Mouse (Mus musculus) MN1 (cell line): ENCODE measurements around the gene Tbl2.

Experiments
- DNase-seq: peaks from one replicate; pipeline ENCODE4 v3.0.0-alpha.2; 2016; ENCODE audit warnings: low spot score

Tbl2 gene

DNA sequence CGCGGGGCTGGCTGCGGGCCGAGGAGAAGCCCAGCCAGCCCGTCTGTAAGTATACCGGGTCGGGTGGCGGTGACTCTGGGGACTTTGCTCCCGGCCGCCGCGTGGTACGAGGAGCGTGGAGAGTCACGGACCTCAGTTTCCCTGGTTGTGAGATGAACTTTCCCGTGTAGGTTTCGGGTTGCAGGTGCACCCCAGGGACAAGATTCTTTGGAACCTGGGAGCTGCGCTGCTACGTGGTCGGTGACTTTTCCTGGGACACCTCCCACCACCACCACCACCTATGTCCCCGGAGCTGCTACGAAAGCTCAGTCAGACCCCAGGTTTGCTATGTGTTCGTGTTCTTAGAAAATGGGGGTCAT is 342 bp downstream of the Tbl2 start:
- DNase-seq: no peak

DNA sequence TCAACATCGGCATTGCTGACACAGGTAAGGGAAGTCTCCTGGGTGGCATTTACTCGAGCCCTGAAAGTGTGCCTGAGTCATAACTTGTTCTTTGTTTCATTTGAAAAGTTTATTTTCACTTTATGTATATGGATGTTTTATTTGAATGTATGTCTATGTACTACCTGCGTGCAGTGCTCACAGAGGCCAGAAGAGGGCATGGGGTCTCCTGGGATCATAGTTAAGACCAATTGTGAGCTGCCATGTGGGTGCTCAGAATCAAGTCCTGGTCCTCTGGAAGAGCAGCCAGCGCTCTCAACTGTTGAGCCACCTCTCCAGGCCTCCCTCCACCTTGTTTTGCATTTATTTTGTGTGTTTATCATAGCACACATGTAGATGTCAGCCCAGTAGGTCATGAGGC is 7.0 kb downstream of the Tbl2 start:
- no peak for DNase-seq

DNA sequence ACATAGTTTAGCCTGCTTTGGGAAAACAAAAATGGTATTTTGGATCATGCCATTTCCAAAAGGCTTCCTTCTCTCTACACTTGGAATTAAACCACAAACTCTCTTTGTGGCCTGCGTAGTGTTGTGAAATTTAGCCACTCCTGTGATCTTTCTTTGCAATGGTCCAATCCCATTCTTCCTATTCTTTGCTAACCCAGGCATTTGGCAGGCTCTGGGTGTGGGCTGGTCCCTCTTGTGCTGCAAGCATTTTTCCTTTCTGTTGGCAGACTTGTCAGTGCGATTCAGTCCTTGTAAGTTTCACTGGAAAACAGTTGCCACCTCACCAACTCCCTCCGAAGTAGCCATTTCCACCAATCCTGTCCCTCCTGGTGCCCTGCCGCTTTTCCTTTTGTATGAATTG is 11.8 kb downstream of the Tbl2 start:
- DNase-seq: no peak

GRCm38 (mm10) chr5:135161650-135162049 is 12.2 kb downstream of the Tbl2 start:
- no peak for DNase-seq

GRCm38 (mm10) chr5:135162361-135162760 is 12.9 kb downstream of the Tbl2 start:
- no peak for DNase-seq

DNA sequence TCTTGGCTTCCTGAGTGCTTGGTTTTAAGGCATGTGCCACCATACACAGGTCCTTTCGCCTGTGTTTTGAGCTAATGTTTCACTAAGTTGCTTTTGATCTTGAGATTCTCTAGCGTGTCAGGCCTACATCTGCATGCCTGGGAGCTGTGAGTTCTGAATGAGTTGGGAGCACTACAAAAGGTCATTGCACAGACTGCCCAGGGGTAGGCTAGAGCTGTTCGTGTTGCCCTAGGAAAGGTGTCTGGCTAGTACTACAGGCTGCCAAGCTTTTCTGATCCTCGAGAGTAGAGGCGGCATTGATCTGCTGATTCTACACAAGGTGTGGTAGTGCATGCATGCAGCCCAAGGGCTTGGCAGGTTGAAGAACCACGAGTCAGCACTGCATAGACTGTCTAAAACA is 13.4 kb downstream of the Tbl2 start:
- DNase-seq: no peak

DNA sequence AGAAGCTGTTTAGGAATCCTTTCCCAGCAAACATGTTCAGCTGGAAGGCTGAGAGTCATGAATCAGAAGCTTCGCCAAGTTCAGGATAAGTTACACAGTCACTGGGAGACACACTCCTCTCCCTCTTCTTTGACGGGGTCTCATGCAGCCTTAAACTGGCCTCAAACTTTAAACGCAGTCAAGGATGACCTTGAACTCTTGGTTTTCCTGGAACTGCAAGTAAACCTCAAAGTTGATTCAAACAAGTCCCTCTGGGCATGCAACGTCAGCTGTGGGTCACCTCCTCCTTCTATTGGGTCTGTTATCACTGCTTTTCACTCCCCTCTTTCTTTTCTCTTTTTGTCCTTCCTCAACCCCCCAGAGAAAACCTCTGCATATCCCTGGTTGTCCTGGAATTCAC is 17.5 kb downstream of the Tbl2 start:
- DNase-seq: no peak

- DNase-seq: no peak
Observed at GRCm38 (mm10) chr5:135167469-135167868, 18.0 kb downstream of the Tbl2 start.

DNA sequence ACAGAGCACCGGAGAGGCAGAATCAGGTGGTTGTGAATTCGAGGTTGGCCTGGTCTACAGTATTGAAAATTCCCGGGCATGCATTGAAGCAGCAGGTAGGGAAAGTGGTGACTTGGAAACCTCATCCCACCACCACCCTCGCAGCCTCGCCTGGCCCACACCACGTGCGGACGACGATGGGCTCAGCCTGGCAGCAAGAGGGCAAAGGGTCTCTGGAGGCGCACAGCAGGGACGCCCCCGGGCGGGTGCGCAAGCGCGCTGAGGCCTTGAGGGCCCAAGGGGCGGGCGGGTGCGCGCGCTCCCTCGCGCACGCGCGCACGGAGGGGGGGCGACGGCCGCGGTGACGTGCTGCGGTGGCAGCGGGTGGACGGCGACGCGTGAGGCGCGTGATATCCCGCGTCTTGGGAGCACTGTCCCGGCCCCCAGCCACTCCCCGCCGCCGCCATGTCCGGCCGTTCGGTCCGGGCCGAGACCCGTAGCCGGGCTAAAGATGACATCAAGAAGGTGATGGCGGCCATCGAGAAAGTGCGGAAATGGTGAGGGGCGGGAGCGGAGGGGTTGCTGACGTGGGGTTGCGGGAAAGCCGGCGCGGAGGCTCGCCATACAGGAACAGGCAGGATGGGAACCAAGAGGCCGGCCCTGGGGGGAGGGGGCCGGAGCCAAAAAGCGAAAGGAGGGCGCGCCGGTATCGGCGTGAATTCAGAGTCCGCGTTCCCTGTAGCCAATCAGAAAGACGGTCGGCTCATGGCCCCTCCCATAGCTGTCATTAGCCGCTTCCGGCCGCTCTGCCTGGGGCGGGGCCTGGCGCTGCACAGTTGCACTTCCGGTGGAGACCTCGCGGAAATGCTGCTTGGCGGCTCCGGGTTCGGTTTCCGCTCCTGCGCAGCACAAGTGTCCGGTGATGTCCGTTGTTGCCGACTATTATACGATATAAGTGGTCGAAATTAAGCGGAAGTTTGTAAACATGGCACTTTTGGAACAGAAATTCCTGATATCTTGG is 18.9 kb downstream of the Tbl2 start, which contains the start of gene Bcl7b:
Gene Bcl7b, plus strand, starts transcription at position 221 of the 1,000 bp plus-strand sequence.
- DNase-seq: peak; percentile 100

GRCm38 (mm10) chr5:135169479-135169878 is 20.0 kb downstream of the Tbl2 start:
- DNase-seq: peak; percentile 53

GRCm38 (mm10) chr5:135171688-135172220 is 22.3 kb downstream of the Tbl2 start:
- DNase-seq: peak; percentile 51

DNA sequence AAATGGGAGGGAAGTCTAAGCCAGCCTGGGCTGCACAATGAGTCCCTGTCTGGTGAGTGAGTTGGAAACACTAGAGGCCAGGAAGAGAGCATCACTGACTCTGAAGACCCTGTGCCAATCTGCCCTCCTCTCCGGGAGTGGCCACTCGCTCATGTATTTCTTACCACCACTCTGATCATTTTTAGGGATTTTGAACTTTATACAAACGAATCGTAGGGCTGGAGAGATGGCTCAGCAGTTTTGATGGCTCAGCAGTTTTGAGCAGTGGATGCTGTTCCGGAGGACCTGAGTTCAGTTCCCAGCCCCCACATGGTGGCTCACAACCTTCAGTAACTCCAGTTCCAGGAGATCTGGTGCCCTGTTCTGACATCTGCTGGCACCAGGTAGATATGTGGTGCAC is 23.5 kb downstream of the Tbl2 start:
- no peak for DNase-seq

GRCm38 (mm10) chr5:135175086-135175485 is 25.6 kb downstream of the Tbl2 start:
- no peak for DNase-seq

- DNase-seq: no peak
Observed at GRCm38 (mm10) chr5:135178523-135178922, 29.1 kb downstream of the Tbl2 start.

- no peak for DNase-seq
Observed at GRCm38 (mm10) chr5:135178996-135179395, 29.5 kb downstream of the Tbl2 start.

DNA sequence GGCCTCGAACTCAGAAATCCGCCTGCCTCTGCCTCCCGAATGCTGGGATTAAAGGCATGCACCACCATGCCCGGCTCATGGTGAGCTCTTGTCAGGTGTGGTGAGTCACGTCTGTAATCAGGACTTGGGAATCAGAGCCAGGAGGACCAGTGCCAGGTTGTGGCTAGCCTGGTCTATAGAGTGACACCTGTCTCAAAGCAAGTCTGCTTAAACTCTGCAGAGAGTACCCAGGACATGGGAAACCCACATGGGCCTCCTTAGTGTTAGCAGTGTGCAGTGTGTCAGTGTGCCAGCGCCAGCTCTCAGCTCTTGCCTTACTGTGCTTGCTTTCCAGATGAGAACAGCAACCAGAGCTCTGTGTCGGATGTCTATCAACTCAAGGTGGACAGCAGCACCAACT is 30.2 kb downstream of the Tbl2 start:
- no peak for DNase-seq

- no peak for DNase-seq
Observed at GRCm38 (mm10) chr5:135180796-135181195, 31.3 kb downstream of the Tbl2 start.

DNA sequence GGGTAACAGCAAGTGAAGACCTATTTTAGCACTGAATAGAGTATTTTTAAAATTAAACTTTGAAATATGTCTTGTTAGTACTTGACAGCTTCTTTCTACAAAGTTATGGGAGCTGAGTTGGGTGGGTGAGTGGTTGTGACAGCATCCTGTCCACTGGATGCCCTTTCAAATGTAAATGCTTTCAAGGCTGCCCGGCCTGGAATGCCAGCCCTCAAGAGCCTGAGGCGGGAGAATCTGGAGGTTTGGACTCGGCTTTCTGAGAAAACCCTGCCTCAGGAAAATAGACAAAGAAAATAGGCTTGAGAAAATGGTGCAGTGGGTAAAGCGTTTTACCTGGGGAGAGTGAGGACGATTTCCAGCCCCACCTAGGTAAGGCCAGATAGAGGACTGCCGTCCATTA is 32.3 kb downstream of the Tbl2 start:
- DNase-seq: no peak

GRCm38 (mm10) chr5:135183131-135183861 is 33.8 kb downstream of the Tbl2 start:
- no peak for DNase-seq

DNA sequence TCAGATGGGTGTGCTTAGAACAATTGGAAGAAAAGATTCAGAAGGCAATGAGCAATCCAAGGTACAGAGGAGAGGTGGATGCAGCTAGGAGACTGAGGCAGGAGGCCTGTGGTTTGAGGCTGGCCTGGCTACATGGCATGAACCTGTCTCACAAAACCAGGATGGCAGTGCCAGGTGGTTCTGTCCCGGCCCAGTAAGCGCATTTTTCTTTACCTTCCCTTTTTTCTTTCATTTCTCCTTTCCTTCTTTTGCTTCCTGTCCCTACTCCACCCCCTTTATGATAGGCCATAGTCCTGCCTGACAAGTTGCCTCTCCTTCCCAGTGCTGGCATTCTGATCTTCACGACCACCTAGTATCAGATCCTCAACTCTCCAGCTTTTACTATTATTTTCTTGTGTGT is 35.6 kb downstream of the Tbl2 start:
- DNase-seq: no peak

DNA sequence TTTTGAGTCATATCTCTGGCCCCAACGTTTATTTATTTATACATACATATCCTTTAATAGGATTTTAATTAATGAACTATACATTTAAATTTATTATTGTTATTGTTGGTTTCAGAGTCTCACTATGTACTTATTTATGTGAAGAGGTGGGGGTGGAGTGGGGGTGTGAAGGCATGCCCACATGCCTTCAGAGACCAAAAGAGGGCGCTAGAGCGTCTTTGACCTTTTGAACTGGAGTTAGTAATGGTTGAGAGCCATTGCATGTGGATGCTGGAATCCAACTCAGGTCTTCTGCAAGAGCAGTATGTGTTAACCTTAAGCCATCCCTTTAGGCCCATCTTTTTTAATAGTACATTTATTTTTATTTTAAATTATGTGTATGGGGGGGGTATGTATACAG is 36.1 kb downstream of the Tbl2 start:
- peak; percentile 62 for DNase-seq

GRCm38 (mm10) chr5:135186231-135186620 is 36.8 kb downstream of the Tbl2 start:
- DNase-seq: no peak
